Mouse (Mus musculus) heart, adult 9 months (tissue): ENCODE measurements at regions not wholly inside any gene's neighbourhood (a gene's known extent, or its start where the extent isn't known, plus 50 kb on each side); places are given as distances from the start of the nearest gene placed in this dataset.
A peak's percentile ranks its signal among the peaks of the same experiment; 100 is the strongest.

Experiments
- DNase-seq, 2 experiments: peaks; one replicate each; pipeline ENCODE4 v3.0.0; 2022; ENCODE audit warnings: low spot score in 2 of 2

DNA sequence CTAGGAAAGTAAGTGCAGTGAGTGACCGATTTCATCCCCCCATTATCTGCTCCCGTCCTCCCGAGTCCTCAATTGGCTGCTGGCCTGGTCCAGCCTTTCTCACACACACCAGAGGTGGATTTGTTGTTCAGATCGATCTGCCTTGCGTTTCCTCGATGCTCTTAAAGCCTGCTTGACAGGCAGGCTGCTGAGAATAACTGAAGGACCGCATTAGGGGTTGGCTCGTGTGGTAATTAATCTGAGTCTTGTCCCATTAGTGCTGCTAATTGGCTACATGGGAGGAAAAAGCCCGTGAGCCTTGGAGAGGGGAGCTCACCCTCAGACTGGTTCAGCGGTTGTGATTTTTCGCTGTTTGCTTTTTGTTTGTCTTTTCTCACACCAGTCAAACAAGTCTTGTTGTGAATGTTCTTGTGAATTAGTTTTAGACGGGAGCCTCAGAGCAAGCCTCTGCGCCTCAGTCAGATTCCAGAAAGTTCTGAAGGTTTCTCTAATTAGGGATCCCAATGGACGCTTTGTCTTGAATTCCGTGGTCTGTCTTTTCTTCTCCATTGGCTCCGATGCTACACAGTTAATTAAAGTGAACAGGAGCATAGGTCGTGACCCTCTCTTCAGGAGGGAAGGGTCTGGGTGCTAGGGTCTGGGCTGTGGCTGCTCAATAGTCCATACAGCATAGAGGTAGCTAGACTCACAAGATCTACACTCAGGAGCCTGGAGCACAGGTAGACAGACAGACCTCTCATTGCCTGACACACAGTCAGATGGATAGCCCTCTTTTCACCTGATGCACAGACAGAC lies 226.1 kb upstream of the BB014433 start:
- DNase-seq: no peak

DNA sequence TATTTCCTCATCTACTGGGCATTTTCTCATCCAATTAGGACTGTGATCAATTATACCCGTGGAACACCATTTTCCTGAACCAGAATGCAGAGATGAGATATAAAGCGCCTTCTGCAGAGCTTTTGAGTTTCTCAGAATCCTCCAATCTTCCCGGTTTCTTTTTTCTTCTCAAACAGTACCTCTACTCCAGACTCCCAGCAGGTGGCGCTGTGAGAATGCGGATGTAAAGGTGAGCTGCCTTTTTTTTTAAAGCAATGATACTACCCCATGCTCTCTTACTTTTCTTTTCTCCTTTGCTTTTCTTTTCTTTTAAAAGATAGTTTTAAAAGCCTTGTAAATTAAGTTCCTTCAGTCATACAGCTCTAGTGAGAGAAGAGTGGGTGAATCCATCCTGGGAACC lies 224.4 kb upstream of the BB014433 start:
- peak in 1 of 2 experiments; percentile 4 for DNase-seq

GRCm38 (mm10) chr8:15244770-15245485 lies 199.1 kb upstream of the BB014433 start:
- DNase-seq: no peak

- no peak for DNase-seq
Measured at GRCm38 (mm10) chr8:15235410-15235809, 189.5 kb upstream of the BB014433 start.

DNA sequence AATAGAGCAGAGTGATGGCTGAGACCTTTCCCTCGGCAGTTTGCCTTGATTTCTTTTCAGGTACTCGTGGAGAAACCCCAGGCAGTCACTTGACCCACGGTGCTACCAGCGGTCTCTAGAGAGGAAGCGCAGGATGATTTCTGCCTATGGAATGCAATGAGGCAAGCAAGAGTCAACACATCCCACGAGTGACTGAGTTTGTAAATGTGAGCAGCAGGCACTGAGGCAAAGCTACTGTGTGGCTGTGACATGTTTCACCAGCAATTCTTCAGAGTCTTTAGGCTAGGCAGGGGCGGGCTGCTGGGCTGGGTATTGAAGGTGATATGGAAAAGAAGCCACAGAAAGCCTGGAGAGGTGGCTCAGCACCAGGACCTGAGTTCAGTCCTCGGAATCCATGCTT lies 187.4 kb upstream of the BB014433 start:
- DNase-seq: no peak

GRCm38 (mm10) chr8:15230217-15230616 lies 184.3 kb upstream of the BB014433 start:
- peak; percentile 19 to 23 for DNase-seq

- peak in 1 of 2 experiments; percentile 6 for DNase-seq
Measured at GRCm38 (mm10) chr8:15221211-15221912, 175.5 kb upstream of the BB014433 start.

- DNase-seq: no peak
Measured at GRCm38 (mm10) chr8:15209856-15210521, 164.1 kb upstream of the BB014433 start.

- DNase-seq: no peak
Measured at GRCm38 (mm10) chr8:15201556-15201955, 155.7 kb upstream of the BB014433 start.

- no peak for DNase-seq
Measured at GRCm38 (mm10) chr8:15190708-15191107, 144.8 kb upstream of the BB014433 start.

DNA sequence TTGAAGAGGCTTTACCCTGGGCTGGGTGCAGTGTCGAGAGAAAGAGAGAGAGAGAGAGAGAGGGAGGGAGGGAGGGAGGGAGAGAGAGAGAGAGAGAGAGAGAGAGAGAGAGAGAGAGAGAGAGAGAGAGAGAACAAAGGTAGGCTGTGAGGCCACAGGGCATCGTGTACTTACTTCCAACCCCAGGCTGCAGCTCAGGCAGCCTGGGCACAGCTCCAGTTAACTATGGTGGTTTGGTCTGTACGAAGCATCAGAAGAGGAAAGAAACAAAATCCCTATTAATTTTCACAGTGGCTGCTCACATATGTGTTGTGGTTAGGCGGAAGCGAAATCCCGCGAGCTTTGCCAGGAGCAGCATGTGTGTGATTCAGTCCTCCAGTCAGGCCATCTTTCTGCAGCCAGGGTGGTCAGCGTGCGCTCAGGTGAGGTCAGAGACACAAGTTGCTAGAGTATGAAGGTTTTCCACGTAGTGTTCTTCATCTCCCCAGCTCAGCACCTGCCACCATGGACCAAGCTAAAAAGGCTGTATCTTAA lies 143.3 kb upstream of the BB014433 start:
- DNase-seq: no peak
